Mouse (Mus musculus): ENCODE measurements around the gene Grin3b. TPM values are rescaled to one million over a fixed set of nuclear protein-coding genes. Genes with fewer than 3 reads are reported as not detected.

Gene Grin3b
- total RNA-seq (2021) = under 1 TPM; 0.14 to 0.20 TPM
- long read RNA-seq, experiment 1, partial matches to known transcripts = 0 of 1 reads
- long read RNA-seq, experiment 1, other reads (novel, unspliced or antisense) = 1 of 1 reads
- long read RNA-seq, experiment 2 = 0 reads

GRCm38 (mm10) chr10:79970415-79971182 is at the start of gene Grin3b:
Grin3b (plus strand) TSS chr10:79970715.
- intact Hi-C loops (cut with DNase I) = no loop called here
- TF ChIP-seq CTCF (IDR thresholded peaks at IDR 0.05) = no peak
- no peak within 1 kb of the TSS for H3K27ac ChIP-seq
- H3K4me3 ChIP-seq = peak within 1 kb of the TSS; percentile 29
- no peak for DNase-seq (ENCODE audit: extremely low spot score in 1 of 2, low spot score in 2 of 2)

- Histone ChIP-seq H3K4me3 (peak within 1 kb of the TSS; percentile 11; the same call in 1 of the 2 replicates), H3K27ac (no peak within 1 kb of the TSS)
- intact Hi-C loops (cut with DNase I) = no loop called here
- no peak for DNase-seq (ENCODE audit: extremely low spot score in 1 of 2, low spot score in 2 of 2)
- no peak for TF ChIP-seq CTCF (IDR thresholded peaks at IDR 0.05)
Measured at GRCm38 (mm10) chr10:79920958-79921535, 49.5 kb upstream of the Grin3b start, which contains the start of gene R3hdm4. R3hdm4 (minus strand) TSS chr10:79921208.

- intact Hi-C loops (cut with DNase I) = no loop called here
- Histone ChIP-seq H3K4me3 (peak overlapping the region; percentile 4; the same call in 1 of the 2 replicates), H3K27ac (no peak overlapping the region)
- no peak for DNase-seq (ENCODE audit: extremely low spot score in 1 of 2, low spot score in 2 of 2)
- no peak for TF ChIP-seq CTCF (IDR thresholded peaks at IDR 0.05)
Measured at GRCm38 (mm10) chr10:79921572-79921971, 48.9 kb upstream of the Grin3b start.

GRCm38 (mm10) chr10:79924998-79925784 is 45.3 kb upstream of the Grin3b start:
- DNase-seq (ENCODE audit: extremely low spot score in 1 of 2, low spot score in 2 of 2) = peak; percentile 91 to 97
- H3K4me3 ChIP-seq = no peak overlapping the region
- H3K27ac ChIP-seq = no peak overlapping the region
- TF ChIP-seq CTCF (IDR thresholded peaks at IDR 0.05) = no peak; the same call in none of the 2 replicates
- intact Hi-C loops (cut with DNase I) = loop anchor here (1.0 to 2.0 kb wide), 3 partner anchors 32 to 90 kb away; no protein-coding TSS in a partner anchor

GRCm38 (mm10) chr10:79925785-79926490 is 44.6 kb upstream of the Grin3b start:
- TF ChIP-seq CTCF (IDR thresholded peaks at IDR 0.05) = no peak
- intact Hi-C loops (cut with DNase I) = loop anchor here (1.0 to 2.0 kb wide), 3 partner anchors 32 to 91 kb away; no protein-coding TSS in a partner anchor
- Histone ChIP-seq H3K27ac (peak overlapping the region; percentile 95), H3K4me3 (peak overlapping the region; percentile 79)
- no peak for DNase-seq (ENCODE audit: extremely low spot score in 1 of 2, low spot score in 2 of 2)

- peak; percentile 86 to 88 for DNase-seq (ENCODE audit: extremely low spot score in 1 of 2, low spot score in 2 of 2)
- Histone ChIP-seq H3K27ac (peak within 1 kb of the TSS; percentile 95), H3K4me3 (peak within 1 kb of the TSS; percentile 79)
- TF ChIP-seq CTCF (IDR thresholded peaks at IDR 0.05) = no peak
- intact Hi-C loops (cut with DNase I) = no loop called here
Measured at GRCm38 (mm10) chr10:79926491-79927323, 43.8 kb upstream of the Grin3b start, which contains the start of gene Arid3a. Arid3a (plus strand) TSS chr10:79927043.

GRCm38 (mm10) chr10:79927324-79928029 is 43.0 kb upstream of the Grin3b start:
- Histone ChIP-seq H3K27ac (peak overlapping the region; percentile 95), H3K4me3 (peak overlapping the region; percentile 79)
- intact Hi-C loops (cut with DNase I) = no loop called here
- peak; percentile 31 for TF ChIP-seq CTCF (IDR thresholded peaks at IDR 0.05)
- DNase-seq (ENCODE audit: extremely low spot score in 1 of 2, low spot score in 2 of 2) = peak; percentile 49 to 52

- no peak for TF ChIP-seq CTCF (IDR thresholded peaks at IDR 0.05)
- Histone ChIP-seq H3K4me3 (peak overlapping the region; percentile 79), H3K27ac (peak overlapping the region; percentile 95)
- intact Hi-C loops (cut with DNase I) = no loop called here
- no peak for DNase-seq (ENCODE audit: extremely low spot score in 1 of 2, low spot score in 2 of 2)
Measured at GRCm38 (mm10) chr10:79928030-79928694, 42.4 kb upstream of the Grin3b start.
